Mouse (Mus musculus) heart, embryonic 13.5 days (tissue): Measurements from ENCODE around the gene Pik3c2g. TPM values are rescaled to one million over a fixed set of nuclear protein-coding genes. Genes with fewer than 3 reads are reported as not detected.

ENCODE experiments used
- ATAC-seq: fragments of 200-750 bp; cut with Nextera tagmentation; 2 replicates; pipeline ENCODE4 v1.8.0; 2017; ENCODE audit warnings: moderate TSS enrichment; ENCODE audit not compliant: insufficient number of reproducible peaks, low FRiP score, low TSS enrichment; ENCODE audit errors: extremely low read depth
- H3K27ac ChIP-seq: fragments of 300-500 bp; sonication (generic); replicated peaks from 2 replicates; pipeline ENCODE4 v1.5.1; 2015; ENCODE audit warnings: moderate library complexity, mild to moderate bottlenecking, inconsistent platforms
- H3K27me3 ChIP-seq: fragments of 300-500 bp; sonication (generic); replicated peaks from 2 replicates; pipeline ENCODE4 v1.6.1; 2015; ENCODE audit warnings: mild to moderate bottlenecking, inconsistent platforms
- H3K36me3 ChIP-seq: fragments of 300-500 bp; sonication (generic); 2 replicates; pipeline ENCODE4 v1.6.1; 2015; ENCODE audit warnings: mild to moderate bottlenecking, inconsistent platforms
- H3K4me1 ChIP-seq: fragments of 300-500 bp; sonication (generic); 2 replicates; pipeline ENCODE4 v1.6.1; 2015; ENCODE audit warnings: inconsistent platforms
- H3K4me2 ChIP-seq: fragments of 300-500 bp; sonication (generic); 2 replicates; pipeline ENCODE4 v1.6.1; 2015; ENCODE audit warnings: inconsistent platforms, mild to moderate bottlenecking, moderate library complexity
- H3K4me3 ChIP-seq: fragments of 300-500 bp; sonication (generic); 2 replicates; pipeline ENCODE4 v1.5.1; 2015; ENCODE audit warnings: moderate library complexity, mild to moderate bottlenecking, inconsistent platforms
- H3K9ac ChIP-seq: fragments of 300-500 bp; sonication (generic); 2 replicates; pipeline ENCODE4 v1.6.1; 2015; ENCODE audit warnings: inconsistent platforms, mild to moderate bottlenecking, moderate library complexity
- H3K9me3 ChIP-seq: fragments of 300-500 bp; sonication (generic); 2 replicates; pipeline ENCODE4 v1.6.1; 2016; ENCODE audit warnings: inconsistent platforms
- WGBS: fragments of 180-500 bp; shearing (Covaris S2); methylation state at CpG from one replicate; pipeline ENCODE4 v1.1.7; 2015; ENCODE audit warnings: mixed read lengths; 5-methylcytosine and 5-hydroxymethylcytosine counted together
- polyA plus RNA-seq: library from polyadenylated mRNA; unstranded; fragments of >200 nt; fragmentation: Nextera tagmentation; extraction: Ambion mirVana; gene quantifications from 2 replicates; pipeline ENCODE4 v1.2.1, GENCODE M21; 2015

Pik3c2g gene
- polyA plus RNA-seq, 1 experiment from 2014 or later: 0.41 TPM

GRCm38 (mm10) chr6:139986564-139986963 is 399.5 kb downstream of the Pik3c2g start:
- Histone ChIP-seq H3K36me3 (no peaks in the 10 kb centered on the region), H3K27me3 (no peaks in the 10 kb centered on the region), H3K9me3 (no peaks in the 10 kb centered on the region), H3K4me2 (no peak overlapping the region), H3K4me3 (no peak overlapping the region), H3K27ac (no peak overlapping the region), H3K4me1 (no peaks in the 10 kb centered on the region), H3K9ac (no peak overlapping the region)
- WGBS: 57% methylated on average over 2 of the region's 2 CpGs
- no peak for ATAC-seq

GRCm38 (mm10) chr6:139989075-139989474 is 402.1 kb downstream of the Pik3c2g start:
- Histone ChIP-seq H3K4me1 (no peaks in the 10 kb centered on the region), H3K9me3 (no peaks in the 10 kb centered on the region), H3K4me2 (no peak overlapping the region), H3K9ac (no peak overlapping the region), H3K27ac (no peak overlapping the region), H3K27me3 (no peaks in the 10 kb centered on the region), H3K4me3 (no peak overlapping the region), H3K36me3 (no peaks in the 10 kb centered on the region)
- 73% methylated on average over 6 of the region's 6 CpGs for WGBS
- no peak for ATAC-seq

GRCm38 (mm10) chr6:139989597-139989996 is 402.6 kb downstream of the Pik3c2g start:
- no peaks in the 10 kb centered on the region for H3K4me1 ChIP-seq
- no peak overlapping the region for H3K9ac ChIP-seq
- ATAC-seq: no peak
- H3K27me3 ChIP-seq: no peaks in the 10 kb centered on the region
- 79% methylated on average over 10 of the region's 10 CpGs for WGBS
- H3K27ac ChIP-seq: no peak overlapping the region
- no peak overlapping the region for H3K4me2 ChIP-seq
- H3K36me3 ChIP-seq: no peaks in the 10 kb centered on the region
- H3K9me3 ChIP-seq: no peaks in the 10 kb centered on the region
- H3K4me3 ChIP-seq: no peak overlapping the region

- H3K9ac ChIP-seq: no peak overlapping the region
- WGBS: 71% methylated on average over 3 of the region's 3 CpGs
- H3K4me2 ChIP-seq: no peak overlapping the region
- H3K4me3 ChIP-seq: no peak overlapping the region
- H3K27me3 ChIP-seq: no peaks in the 10 kb centered on the region
- H3K27ac ChIP-seq: no peak overlapping the region
- H3K9me3 ChIP-seq: peaks cover 7% of the 10 kb centered on the region; the same call in 1 of the 2 replicates
- H3K36me3 ChIP-seq: no peaks in the 10 kb centered on the region
- no peak for ATAC-seq
- H3K4me1 ChIP-seq: no peaks in the 10 kb centered on the region
These were observed 418.2 kb downstream of the Pik3c2g start for GRCm38 (mm10) chr6:140005181-140005580.

Other genes starting within 250 kb of the Pik3c2g start
- not detected in 2 replicates for gene Rergl, start 85.2 kb upstream of the Pik3c2g start, polyA plus RNA-seq